In genomic region chr11:105700528-105700927, GRCm38 (mm10) we compare ENCODE assay signal across 31 mouse cellular contexts.
"Had no signal": no experiment of that assay in that cellular context is flagged by ENCODE, and none has a peak within 500 bp of the region (broad histone marks: within the 10 kb centered on the region; RNA-seq: fewer than 3 reads in every experiment).

No protein-coding gene starts in this region.

- H3K4me2 ChIP-seq: limb, embryonic 12.5 days; limb, embryonic 13.5 days; limb, embryonic 15.5 days; liver, embryonic 11.5 days; liver, embryonic 12.5 days; liver, embryonic 13.5 days; liver, embryonic 15.5 days; lung, embryonic 14.5 days; lung, embryonic 15.5 days; midbrain, embryonic 11.5 days; midbrain, embryonic 12.5 days; midbrain, embryonic 13.5 days; midbrain, embryonic 15.5 days had no signal

- H3K36me3 ChIP-seq: limb, embryonic 10.5 days; limb, embryonic 12.5 days; limb, embryonic 13.5 days; limb, embryonic 15.5 days; liver, embryonic 12.5 days; liver, embryonic 13.5 days; liver, embryonic 15.5 days; lung, embryonic 15.5 days; midbrain, embryonic 10.5 days; midbrain, embryonic 12.5 days; midbrain, embryonic 13.5 days; midbrain, embryonic 15.5 days had no signal

- DNase-seq: left cerebral cortex, postnatal 4 days; liver; liver, embryonic 13.5 days; liver, postnatal 0 days; lung, adult 18-20 months; lung, adult 2 months; lung, embryonic 14.5 days; lung, postnatal 10 days; lung, postnatal 14 days; lung, postnatal 36 days; lung, postnatal 4 days; midbrain, embryonic 14.5 days had no signal

- H3K4me1 ChIP-seq: limb, embryonic 10.5 days; limb, embryonic 12.5 days; limb, embryonic 13.5 days; limb, embryonic 15.5 days; liver, embryonic 12.5 days; liver, embryonic 13.5 days; liver, embryonic 15.5 days; lung, embryonic 15.5 days; midbrain, embryonic 10.5 days; midbrain, embryonic 12.5 days; midbrain, embryonic 13.5 days; midbrain, embryonic 15.5 days had no signal

- H3K4me3 ChIP-seq: limb, embryonic 10.5 days; limb, embryonic 12.5 days; limb, embryonic 13.5 days; limb, embryonic 15.5 days; liver, embryonic 12.5 days; liver, embryonic 13.5 days; liver, embryonic 15.5 days; lung, embryonic 15.5 days; megakaryocyte, embryonic 14.5 days; midbrain, embryonic 10.5 days; midbrain, embryonic 12.5 days; midbrain, embryonic 13.5 days; midbrain, embryonic 15.5 days; myocyte had no signal

- ATAC-seq: liver, embryonic 12.5 days; liver, postnatal 0 days; lung, postnatal 0 days; midbrain, embryonic 13.5 days; midbrain, embryonic 15.5 days; midbrain, embryonic 16.5 days had no signal

- H3K9ac ChIP-seq: limb, embryonic 12.5 days; limb, embryonic 13.5 days; limb, embryonic 15.5 days; liver, embryonic 12.5 days; liver, embryonic 13.5 days; liver, embryonic 14.5 days; liver, embryonic 15.5 days; liver, postnatal 0 days; lung, embryonic 14.5 days; lung, embryonic 15.5 days; midbrain, embryonic 12.5 days; midbrain, embryonic 13.5 days; midbrain, embryonic 15.5 days had no signal

- H3K9me3 ChIP-seq: limb, embryonic 10.5 days; limb, embryonic 12.5 days; limb, embryonic 13.5 days; limb, embryonic 15.5 days; liver, embryonic 12.5 days; liver, embryonic 13.5 days; liver, embryonic 15.5 days; lung, embryonic 15.5 days; megakaryocyte, embryonic 14.5 days; midbrain, embryonic 10.5 days; midbrain, embryonic 12.5 days; midbrain, embryonic 13.5 days; midbrain, embryonic 15.5 days had no signal

- H3K27me3 ChIP-seq: limb, embryonic 12.5 days; limb, embryonic 13.5 days; limb, embryonic 15.5 days; liver, embryonic 12.5 days; liver, embryonic 13.5 days; liver, embryonic 15.5 days; lung, embryonic 15.5 days; megakaryocyte, embryonic 14.5 days; midbrain, embryonic 12.5 days; midbrain, embryonic 13.5 days; midbrain, embryonic 15.5 days had no signal

- H3K27ac ChIP-seq: limb, embryonic 10.5 days; limb, embryonic 12.5 days; limb, embryonic 13.5 days; limb, embryonic 15.5 days; liver, embryonic 12.5 days; liver, embryonic 13.5 days; liver, embryonic 14.5 days; liver, embryonic 15.5 days; lung, embryonic 15.5 days; macrophage; midbrain, embryonic 10.5 days; midbrain, embryonic 12.5 days; midbrain, embryonic 13.5 days; midbrain, embryonic 15.5 days had no signal
